In genomic region chr2:156690833-156691232, GRCm38 (mm10) we compare ENCODE assay signal across 29 mouse cellular contexts.
"Had no signal": no experiment of that assay in that cellular context is flagged by ENCODE, and none has a peak within 500 bp of the region (broad histone marks: within the 10 kb centered on the region; RNA-seq: fewer than 3 reads in every experiment).

No protein-coding gene starts in this region.

- DNase-seq: gastrocnemius, adult 2 months; gastrocnemius, postnatal 10 days; gastrocnemius, postnatal 25 days; heart, adult 18-20 months; heart, postnatal 14 days; heart, postnatal 4 days; kidney, adult 18-20 months; kidney, adult 8-10 months; kidney, postnatal 10 days; kidney, postnatal 25 days; kidney, postnatal 4 days; layer of hippocampus, adult 9-11 months; layer of hippocampus, postnatal 36 days; left cerebral cortex, postnatal 4 days had no signal

- H3K4me2 ChIP-seq: heart, embryonic 12.5 days; heart, embryonic 15.5 days; hindbrain, embryonic 12.5 days; hindbrain, embryonic 14.5 days; intestine, embryonic 15.5 days; limb, embryonic 13.5 days; limb, embryonic 15.5 days; liver, embryonic 12.5 days had no signal

- H3K36me3 ChIP-seq: heart, embryonic 10.5 days; heart, embryonic 12.5 days; heart, embryonic 15.5 days; hindbrain, embryonic 10.5 days; hindbrain, embryonic 12.5 days; intestine, embryonic 15.5 days; limb, embryonic 13.5 days; limb, embryonic 15.5 days; liver, embryonic 12.5 days had no signal

- H3K4me3 ChIP-seq: gastrocnemius, adult 2 months; heart, embryonic 10.5 days; heart, embryonic 12.5 days; heart, embryonic 15.5 days; hindbrain, embryonic 10.5 days; hindbrain, embryonic 12.5 days; intestine, embryonic 15.5 days; layer of hippocampus, adult 2 months; limb, embryonic 13.5 days; limb, embryonic 15.5 days; liver, embryonic 12.5 days had no signal

- H3K27ac ChIP-seq: gastrocnemius, adult 2 months; heart, embryonic 10.5 days; heart, embryonic 15.5 days; hindbrain, embryonic 10.5 days; hindbrain, embryonic 12.5 days; hindbrain, embryonic 14.5 days; intestine, embryonic 15.5 days; layer of hippocampus, adult 2 months; limb, embryonic 13.5 days; limb, embryonic 15.5 days; liver, embryonic 12.5 days; liver, embryonic 14.5 days had no signal

- ATAC-seq: hindbrain, embryonic 16.5 days; inflammation-experienced regulatory T-cells, adult 6 months; intestine, embryonic 15.5 days; intestine, postnatal 0 days; liver, embryonic 12.5 days had no signal

- H3K4me1 ChIP-seq: heart, embryonic 15.5 days; intestine, embryonic 15.5 days; liver, embryonic 12.5 days had no signal

- H3K9me3 ChIP-seq: heart, embryonic 10.5 days; heart, embryonic 12.5 days; heart, embryonic 15.5 days; hindbrain, embryonic 10.5 days; hindbrain, embryonic 12.5 days; intestine, embryonic 15.5 days; limb, embryonic 13.5 days; limb, embryonic 15.5 days; liver, embryonic 12.5 days had no signal

- H3K9ac ChIP-seq: heart, embryonic 12.5 days; heart, embryonic 15.5 days; hindbrain, embryonic 12.5 days; hindbrain, embryonic 14.5 days; intestine, embryonic 15.5 days; limb, embryonic 13.5 days; limb, embryonic 15.5 days; liver, embryonic 12.5 days; liver, embryonic 14.5 days had no signal

- H3K27me3 ChIP-seq: intestine, embryonic 15.5 days had no signal
